Mouse (Mus musculus): ENCODE data around the gene Pced1a. TPM values are rescaled to one million over a fixed set of nuclear protein-coding genes. Genes with fewer than 3 reads are reported as not detected.
"Not testable (repeated sequence)": the region's sequence is repeated elsewhere in the genome, so short reads cannot be mapped to it uniquely, and the experiment has no call there.

Pced1a gene
- total RNA-seq, 4 experiments from 2014 or later: 17.4 to 24.5 (median 19.7) TPM

- no peak for DNase-seq
Observed at GRCm38 (mm10) chr2:130390993-130391625, 33.4 kb downstream of the Pced1a start.

GRCm38 (mm10) chr2:130388796-130389195 is 35.7 kb downstream of the Pced1a start:
- no peak for DNase-seq

- DNase-seq: no peak
Observed at GRCm38 (mm10) chr2:130386212-130386611, 38.3 kb downstream of the Pced1a start.

GRCm38 (mm10) chr2:130383895-130384294 is 40.6 kb downstream of the Pced1a start:
- DNase-seq: no peak

GRCm38 (mm10) chr2:130383205-130383604 is 41.3 kb downstream of the Pced1a start:
- no peak for DNase-seq

GRCm38 (mm10) chr2:130374951-130375350 is 49.5 kb downstream of the Pced1a start:
- DNase-seq: no peak

GRCm38 (mm10) chr2:130373026-130373425 is 51.5 kb downstream of the Pced1a start:
- not testable (repeated sequence) for DNase-seq

- DNase-seq: no peak
Observed at GRCm38 (mm10) chr2:130367386-130367785, 57.1 kb downstream of the Pced1a start.

Other genes with a start within 250 kb of the Pced1a start
- gene Snrpb, start 245.3 kb downstream of the Pced1a start, total RNA-seq (2022): 100 to 1,000 TPM; 172 to 197 (median 177) TPM
- gene Tmc2, start 229.5 kb downstream of the Pced1a start, total RNA-seq (2022): not detected
- 100 to 1,000 TPM in 3 of 4 experiments, 10 to 100 TPM in 1; 80.0 to 120 (median 115) TPM for gene Nop56, start 150.3 kb downstream of the Pced1a start, total RNA-seq (2022)
- 100 to 1,000 TPM; 268 to 359 (median 297) TPM for gene Idh3b, start 140.2 kb downstream of the Pced1a start, total RNA-seq (2022)
- gene Ebf4, start 129.5 kb downstream of the Pced1a start, total RNA-seq (2022): 1 to 10 TPM; 4.2 to 8.4 (median 6.0) TPM
- gene Cpxm1, start 27.1 kb downstream of the Pced1a start, total RNA-seq (2022): 10 to 100 TPM in 1 of 4 experiments, 1 to 10 TPM in 3; 5.5 to 12.3 (median 7.9) TPM
- gene Gm28372, start 19.5 kb downstream of the Pced1a start, total RNA-seq (2022): not detected
- gene 1700020A23Rik, start 19.4 kb downstream of the Pced1a start, total RNA-seq (2022): 1 to 10 TPM in 1 of 4 experiments, not detected in 3; 4.6 TPM
- gene Tmem239, start 18.2 kb downstream of the Pced1a start, total RNA-seq (2022): not detected
- gene Vps16, start 362 bp downstream of the Pced1a start, total RNA-seq (2022): 10 to 100 TPM; 71.0 to 93.1 (median 71.7) TPM
- 100 to 1,000 TPM; 150 to 167 (median 158) TPM for gene Ptpra, start 25.6 kb upstream of the Pced1a start, total RNA-seq (2022)
- gene Mrps26, start 139.0 kb upstream of the Pced1a start, total RNA-seq (2022): 10 to 100 TPM; 61.0 to 68.6 (median 65.5) TPM
- not detected for gene Oxt, start 151.5 kb upstream of the Pced1a start, total RNA-seq (2022)
- not detected for gene Avp, start 157.9 kb upstream of the Pced1a start, total RNA-seq (2022)
- gene Fastkd5, start 205.3 kb upstream of the Pced1a start, total RNA-seq (2022): 10 to 100 TPM in 3 of 4 experiments, 1 to 10 TPM in 1; 8.5 to 13.6 (median 11.8) TPM
- gene Ubox5, start 205.3 kb upstream of the Pced1a start, total RNA-seq (2022): 1 to 10 TPM; 6.6 to 8.8 (median 7.7) TPM
- 10 to 100 TPM; 17.0 to 27.6 (median 21.1) TPM for gene Lzts3, start 218.1 kb upstream of the Pced1a start, total RNA-seq (2022)
- 100 to 1,000 TPM; 228 to 279 (median 260) TPM for gene Ddrgk1, start 240.0 kb upstream of the Pced1a start, total RNA-seq (2022)
- 10 to 100 TPM; 29.4 to 34.9 (median 33.1) TPM for gene Itpa, start 242.9 kb upstream of the Pced1a start, total RNA-seq (2022)